Mouse (Mus musculus) kidney, adult 2 months (tissue): ENCODE results near the gene Cypt14.
"Not testable (repeated sequence)": the region's sequence is repeated elsewhere in the genome, so short reads cannot be mapped to it uniquely, and the experiment has no call there.

ENCODE experiments used
- CTCF ChIP-seq: fragments of 200-500 bp; conservative IDR thresholded peaks from 2 replicates; pipeline ENCODE4 v1.5.1; 2011; ENCODE audit warnings: low read depth, mild to moderate bottlenecking, control low read depth, low read length, moderate library complexity, mixed read lengths; ENCODE audit not compliant: insufficient read depth, insufficient read length
- POLR2A ChIP-seq: fragments of 200-500 bp; IDR thresholded peaks from one replicate; pipeline ENCODE4 v1.6.1; 2011; ENCODE audit warnings: low read depth, low read length, control low read depth

- not testable (repeated sequence) for TF ChIP-seq CTCF, POLR2A
Measured at GRCm38 (mm10) chrX:39863504-39863903, at the start of gene Cypt14.
